Mouse (Mus musculus) forelimb bud, embryonic 11.5 days (tissue): ENCODE measurements at regions not wholly inside any gene's neighbourhood (a gene's known extent, or its start where the extent isn't known, plus 50 kb on each side); places are given as distances from the start of the nearest gene placed in this dataset.
A peak's percentile ranks its signal among the peaks of the same experiment; 100 is the strongest.

Experiments used
- DNase-seq: peaks from one replicate; pipeline ENCODE4 v3.0.0-alpha.2; 2012; ENCODE audit warnings: low read depth, low spot score

DNA sequence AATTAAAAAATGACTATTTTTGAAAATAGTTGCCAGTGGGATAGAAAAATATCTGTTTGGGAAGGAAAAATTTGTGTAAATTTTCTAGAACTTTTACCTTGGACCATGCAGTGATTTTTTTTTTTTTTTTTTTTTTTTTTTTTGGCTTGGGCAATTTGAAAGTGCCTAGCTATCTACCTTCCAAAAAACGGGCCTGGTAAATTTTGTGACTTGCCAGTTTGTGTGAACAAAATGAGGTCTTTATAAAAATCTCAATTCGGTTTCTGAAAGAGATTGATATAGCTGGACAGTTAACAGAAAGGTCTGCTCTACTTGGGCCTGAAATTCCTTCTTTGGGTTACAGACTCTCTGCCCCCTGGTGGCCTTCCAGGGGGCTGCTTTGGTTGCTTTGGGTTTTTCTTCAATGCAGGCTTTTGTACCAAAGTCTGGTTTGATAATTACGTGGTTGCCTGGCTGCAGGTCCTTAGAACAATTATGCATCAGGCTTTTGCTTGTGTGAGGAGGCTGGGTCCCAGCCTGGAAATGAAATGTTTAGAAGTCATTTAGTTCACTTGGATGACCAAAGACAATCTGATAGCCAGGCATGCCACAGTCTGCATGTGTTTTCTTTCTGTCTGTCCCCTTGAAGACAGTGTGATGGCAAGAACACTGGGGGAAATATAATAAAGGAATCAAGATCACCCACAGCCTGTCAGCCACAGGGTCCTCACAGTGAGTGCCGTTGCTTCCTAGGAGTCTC lies 75.6 kb upstream of the Jazf1 start:
- peak; percentile 82 for DNase-seq

DNA sequence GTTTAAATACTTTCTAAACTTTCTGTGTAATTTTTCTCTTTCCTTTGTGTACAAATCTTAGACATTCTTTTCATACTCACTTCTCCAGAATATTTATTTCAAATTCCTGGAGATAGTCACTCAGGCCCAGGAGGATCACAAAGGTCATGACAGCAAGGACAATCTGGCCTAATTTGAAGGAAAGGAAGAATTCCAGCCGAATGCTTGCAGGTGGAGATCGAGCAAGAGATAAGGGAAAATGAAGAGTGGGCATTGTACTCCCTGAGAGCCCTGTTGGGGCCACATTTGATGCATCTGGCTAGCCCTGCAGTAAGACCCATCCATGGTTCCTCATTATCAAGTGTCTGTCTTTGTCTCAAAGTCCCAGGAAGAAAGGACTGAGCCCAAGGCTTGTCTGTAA lies 66.0 kb upstream of the Jazf1 start:
- no peak for DNase-seq

- no peak for DNase-seq
Measured at GRCm38 (mm10) chr6:53130717-53131330, 62.4 kb upstream of the Jazf1 start.

DNA sequence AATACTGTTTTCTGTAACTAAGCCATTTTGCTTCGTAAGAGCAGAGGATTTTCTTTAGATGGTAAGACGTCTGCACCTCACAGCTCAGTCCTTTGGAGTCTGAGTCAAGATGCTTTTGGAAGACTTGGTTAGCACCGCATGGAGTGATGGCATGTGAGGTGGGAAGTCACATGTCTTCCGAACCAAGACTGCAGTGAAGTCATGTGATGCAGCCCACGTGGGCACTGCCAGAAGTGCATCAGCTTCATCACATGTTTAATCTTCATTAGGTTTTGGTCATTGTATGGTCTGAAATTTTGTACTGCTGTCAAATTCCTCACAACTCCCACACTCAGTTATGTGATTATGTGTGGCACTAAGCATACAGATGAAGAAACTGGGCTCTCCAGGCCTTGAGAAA lies 58.3 kb upstream of the Jazf1 start:
- no peak for DNase-seq

- DNase-seq = no peak
Measured at GRCm38 (mm10) chr6:53124800-53125450, 56.5 kb upstream of the Jazf1 start.

GRCm38 (mm10) chr6:53120385-53120784 lies 52.0 kb upstream of the Jazf1 start:
- no peak for DNase-seq
